Mouse (Mus musculus) C2C12 (cell line): Measurements from ENCODE around the gene Gphb5. TPM values are rescaled to one million over a fixed set of nuclear protein-coding genes. Genes with fewer than 3 reads are reported as not detected.

Experiments used
- H3K27me3 ChIP-seq: one replicate; pipeline ENCODE4 v1.6.1; 2011; ENCODE audit not compliant: control insufficient read depth, insufficient read depth, insufficient read length
- H3K36me3 ChIP-seq: one replicate; pipeline ENCODE4 v1.6.1; 2011; ENCODE audit not compliant: control insufficient read depth, insufficient read depth
- H3K4me3 ChIP-seq: one replicate; pipeline ENCODE4 v1.5.1; 2011; ENCODE audit warnings: mild to moderate bottlenecking, control low read depth; ENCODE audit not compliant: poor library complexity, insufficient read depth, severe bottlenecking
- H3K79me2 ChIP-seq: one replicate; pipeline ENCODE4 v1.6.1; 2011; ENCODE audit not compliant: control insufficient read depth, insufficient read depth
- H3K79me3 ChIP-seq: one replicate; pipeline ENCODE4 v1.6.1; 2011; ENCODE audit warnings: low read depth, control low read depth
- H3ac ChIP-seq: one replicate; pipeline ENCODE3; 2011; ENCODE audit warnings: low read depth; ENCODE audit not compliant: control insufficient read depth, insufficient read length
- CEBPB ChIP-seq: IDR thresholded peaks from one replicate; pipeline ENCODE4 v1.6.1; 2011; ENCODE audit warnings: low read depth, mild to moderate bottlenecking, control low read depth, moderate library complexity
- CTCF ChIP-seq: IDR thresholded peaks from one replicate; pipeline ENCODE4 v1.5.1; 2011; ENCODE audit not compliant: control insufficient read depth, insufficient read depth, insufficient read length
- FOSL1 ChIP-seq: IDR thresholded peaks from one replicate; pipeline ENCODE4 v1.8.0; 2011; ENCODE audit warnings: mild to moderate bottlenecking, low read length; ENCODE audit not compliant: poor library complexity, insufficient read depth, severe bottlenecking
- MAX ChIP-seq: IDR thresholded peaks from one replicate; pipeline ENCODE4 v1.6.1; 2011; ENCODE audit warnings: mild to moderate bottlenecking, control low read depth
- MYOD1 ChIP-seq: IDR thresholded peaks from one replicate; pipeline ENCODE4 v1.6.1; 2011; ENCODE audit warnings: low read depth; ENCODE audit not compliant: control insufficient read depth, insufficient read length
- MYOG ChIP-seq: IDR thresholded peaks from one replicate; pipeline ENCODE4 v1.6.1; 2011; ENCODE audit not compliant: control insufficient read depth, insufficient read length; ENCODE audit errors: extremely low read depth
- USF1 ChIP-seq: IDR thresholded peaks from one replicate; pipeline ENCODE4 v1.6.1; 2011; ENCODE audit warnings: low read depth, mild to moderate bottlenecking, control low read depth, moderate library complexity
- polyA plus RNA-seq: library from polyadenylated mRNA; unstranded; fragments of >200 nt; fragmentation: generic; extraction: Trizol; gene quantifications from one replicate; pipeline ENCODE4 v1.2.1, GENCODE M21; 2012; ENCODE audit warnings: missing spikeins

Gphb5 gene
- polyA plus RNA-seq, 1 experiment, result not detected

DNA sequence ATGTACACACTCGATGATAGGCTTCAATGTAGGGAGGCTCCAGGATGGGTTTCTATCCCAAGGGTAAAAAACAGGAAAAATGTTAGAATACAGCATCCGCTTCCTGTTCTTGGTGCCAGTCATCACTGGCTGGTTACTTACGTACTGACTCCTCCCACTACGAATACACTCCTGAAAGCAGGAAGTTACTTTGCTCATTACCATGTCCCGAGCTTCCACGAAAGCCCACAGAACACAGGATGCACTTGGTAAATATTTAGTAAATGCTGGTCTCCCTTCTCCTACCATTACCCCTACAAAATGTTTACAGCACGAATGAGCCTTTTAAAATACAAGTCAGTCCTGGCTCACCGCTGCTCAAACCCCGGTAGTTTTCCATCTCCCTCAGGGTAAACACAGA, 3.6 kb downstream of the Gphb5 start:
- no peaks in the 10 kb centered on the region for H3K79me3 ChIP-seq
- TF ChIP-seq MYOD1 (no peak), CEBPB (no peak), MAX (no peak), MYOG (no peak), CTCF (no peak), USF1 (no peak)
- no peaks in the 10 kb centered on the region for H3K27me3 ChIP-seq
- H3K4me3 ChIP-seq, result no peak overlapping the region
- H3K79me2 ChIP-seq, result no peaks in the 10 kb centered on the region
- H3K36me3 ChIP-seq, result no peaks in the 10 kb centered on the region
- no peak overlapping the region for H3ac ChIP-seq

DNA sequence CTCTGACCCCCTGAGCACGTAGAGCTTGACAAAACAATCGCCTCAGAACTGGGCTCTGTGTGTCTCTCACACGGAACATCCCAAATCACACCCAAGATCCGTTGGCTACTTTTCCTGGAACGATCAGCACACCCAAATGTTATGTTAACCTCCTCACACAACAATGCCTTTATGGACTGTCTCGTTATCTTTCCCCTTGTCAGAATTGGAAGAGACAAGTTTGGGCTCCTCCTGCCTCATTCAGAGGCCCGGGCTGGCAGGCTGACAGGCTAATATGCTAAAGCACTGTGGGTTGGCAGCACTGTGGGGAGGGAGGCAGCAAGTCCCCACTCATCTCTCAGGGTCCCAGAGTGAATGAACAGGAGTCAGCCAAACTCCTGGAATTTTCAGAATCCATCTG, 19.5 kb downstream of the Gphb5 start:
- no peak overlapping the region for H3ac ChIP-seq
- H3K27me3 ChIP-seq, result no peaks in the 10 kb centered on the region
- H3K36me3 ChIP-seq, result no peaks in the 10 kb centered on the region
- no peak overlapping the region for H3K4me3 ChIP-seq
- H3K79me2 ChIP-seq, result no peaks in the 10 kb centered on the region
- no peaks in the 10 kb centered on the region for H3K79me3 ChIP-seq
- TF ChIP-seq CEBPB (no peak), USF1 (no peak), MYOG (no peak), MAX (no peak), MYOD1 (no peak), FOSL1 (no peak)

DNA sequence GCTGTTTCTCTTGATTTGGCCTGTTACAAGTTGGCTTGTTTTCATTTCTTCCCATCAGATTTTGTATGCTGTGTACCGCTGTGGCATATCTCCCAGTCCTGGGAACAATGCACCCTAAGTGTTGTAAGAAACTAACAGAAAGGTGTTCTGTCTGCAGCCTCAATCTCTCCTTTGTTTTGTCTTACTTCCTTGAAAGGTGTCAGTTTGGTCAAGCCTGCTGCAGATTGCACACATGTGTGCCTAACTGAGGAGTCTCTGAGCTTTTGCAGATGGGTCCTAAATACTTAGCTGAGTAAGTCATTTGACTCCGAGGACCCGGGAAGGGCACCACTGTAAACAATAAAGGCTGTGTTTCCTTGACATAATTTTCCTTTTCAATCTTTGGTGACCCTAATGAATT, 20.0 kb downstream of the Gphb5 start:
- H3K36me3 ChIP-seq, result no peaks in the 10 kb centered on the region
- no peak overlapping the region for H3K4me3 ChIP-seq
- no peak overlapping the region for H3ac ChIP-seq
- H3K27me3 ChIP-seq, result no peaks in the 10 kb centered on the region
- no peaks in the 10 kb centered on the region for H3K79me3 ChIP-seq
- no peaks in the 10 kb centered on the region for H3K79me2 ChIP-seq
- no peak for TF ChIP-seq USF1
- TF ChIP-seq CTCF, result no peak
- no peak for TF ChIP-seq MYOG
- TF ChIP-seq MAX, result no peak
- no peak for TF ChIP-seq MYOD1
- no peak for TF ChIP-seq CEBPB
- TF ChIP-seq FOSL1, result no peak

DNA sequence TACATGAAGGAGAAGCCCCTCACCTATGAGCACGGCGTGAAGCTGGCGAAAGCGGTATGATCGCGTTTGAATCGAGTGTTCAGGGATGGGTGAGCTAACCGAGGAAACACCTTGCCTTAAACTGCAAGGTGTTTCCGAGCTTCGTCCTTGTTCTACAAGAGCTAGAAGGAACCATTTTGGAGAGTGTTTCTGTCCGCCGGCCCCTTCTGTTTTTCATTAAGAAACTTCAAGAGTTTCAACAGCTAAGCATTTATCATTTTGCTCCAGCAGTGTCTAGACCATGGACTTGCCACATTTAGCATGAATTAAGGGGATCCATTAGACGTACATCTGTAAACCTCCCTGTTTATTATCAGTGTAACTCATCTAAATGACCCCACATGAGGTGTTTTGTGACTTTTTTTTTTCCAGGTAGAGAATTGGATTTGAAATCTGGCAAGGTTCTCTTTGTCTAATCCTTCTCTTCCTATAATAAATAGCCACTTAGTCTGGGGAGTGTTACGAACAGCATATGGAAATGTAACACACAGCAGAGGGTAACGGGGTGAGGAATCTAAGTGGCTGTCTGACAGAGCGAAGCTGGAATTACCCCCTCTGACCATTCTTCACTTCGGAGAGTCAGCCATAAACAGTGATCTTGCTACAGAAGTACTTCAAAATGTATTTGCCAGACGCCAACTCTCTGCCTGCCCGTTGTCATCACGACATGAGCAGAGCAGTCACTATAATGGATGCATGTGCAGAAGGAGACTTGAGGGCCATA, 22.4 kb downstream of the Gphb5 start:
- Histone ChIP-seq H3K4me3 (no peak overlapping the region), H3K79me2 (no peaks in the 10 kb centered on the region), H3K36me3 (no peaks in the 10 kb centered on the region), H3K27me3 (no peaks in the 10 kb centered on the region), H3ac (no peak overlapping the region), H3K79me3 (no peaks in the 10 kb centered on the region)
- TF ChIP-seq MYOD1 (no peak), USF1 (no peak), CEBPB (no peak), FOSL1 (no peak), MAX (no peak), MYOG (no peak), CTCF (no peak)

DNA sequence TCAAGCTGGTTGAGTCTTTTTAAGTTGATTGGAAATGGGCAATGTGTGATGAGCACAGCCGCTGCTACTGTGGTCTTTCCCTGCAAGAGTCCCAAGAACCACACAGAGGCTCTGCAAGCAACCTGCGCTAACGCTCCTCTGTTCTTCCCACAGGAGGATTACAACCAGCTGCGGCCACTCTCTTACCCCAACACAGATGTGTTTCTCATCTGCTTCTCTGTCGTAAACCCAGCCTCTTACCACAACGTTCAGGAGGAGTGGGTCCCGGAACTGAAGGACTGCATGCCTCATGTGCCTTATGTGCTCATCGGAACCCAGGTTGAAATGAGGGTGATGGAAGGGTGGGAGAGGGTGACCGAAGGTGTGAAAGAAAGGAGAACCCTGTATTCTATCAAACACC, 25.1 kb downstream of the Gphb5 start:
- Histone ChIP-seq H3K79me2 (no peaks in the 10 kb centered on the region), H3K4me3 (no peak overlapping the region), H3K36me3 (no peaks in the 10 kb centered on the region), H3K79me3 (no peaks in the 10 kb centered on the region), H3ac (no peak overlapping the region), H3K27me3 (no peaks in the 10 kb centered on the region)
- TF ChIP-seq CEBPB (no peak), MYOG (no peak), MYOD1 (no peak), CTCF (no peak), FOSL1 (no peak)
